Mouse (Mus musculus): ENCODE results near the gene Map1lc3b.

GRCm38 (mm10) chr8:121602411-121602810 is 12.2 kb downstream of the Map1lc3b start:
- TF ChIP-seq CTCF (IDR thresholded peaks at IDR 0.05; ENCODE audit: control insufficient read depth, insufficient read depth, insufficient replicate concordance, low read depth, low read length): no peak
- no peak for TF ChIP-seq POLR2A (IDR thresholded peaks at IDR 0.05; ENCODE audit: control insufficient read depth, low read depth, low read length)

Measured in testis, adult 2 months (tissue).